Mouse (Mus musculus): Measurements from ENCODE around the gene Syvn1.

The Syvn1 gene

GRCm38 (mm10) chr19:6069851-6070250, 23.5 kb downstream of the Syvn1 start:
- DNase-seq, result no peak

DNA sequence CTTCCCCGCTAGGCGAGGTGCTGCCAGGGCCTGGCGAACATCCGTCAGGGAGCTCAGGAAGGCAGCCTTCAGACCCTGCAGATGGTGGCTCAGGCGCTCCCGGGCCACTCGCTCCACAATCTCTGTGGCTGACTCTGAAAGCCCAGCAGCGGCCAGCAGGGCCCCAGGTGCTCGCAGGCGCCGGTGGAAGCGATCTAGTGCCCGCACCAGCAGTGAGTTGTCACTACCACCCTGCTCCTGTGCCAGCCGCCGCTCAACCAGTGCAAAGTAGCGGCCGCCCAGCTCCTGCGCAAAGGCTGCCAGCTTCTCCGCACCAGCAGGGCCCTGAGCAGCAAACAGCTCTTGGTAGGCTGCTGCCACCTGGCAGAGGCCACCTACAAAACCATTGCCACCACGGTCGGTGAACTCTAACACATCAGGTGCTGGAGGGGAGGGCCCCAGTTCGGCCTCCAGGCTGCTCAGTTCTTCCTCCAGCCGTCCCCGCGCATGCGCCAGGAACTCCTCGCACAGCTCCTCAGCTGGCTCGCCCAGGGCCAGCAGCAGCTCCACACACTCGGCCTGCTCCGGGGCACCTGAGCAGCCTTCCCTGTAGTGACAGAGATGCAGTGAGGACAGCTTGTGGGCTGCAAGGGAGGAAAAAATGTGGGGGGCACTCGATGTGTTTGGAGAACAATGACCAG, 24.3 kb downstream of the Syvn1 start:
- no peak for DNase-seq

DNA sequence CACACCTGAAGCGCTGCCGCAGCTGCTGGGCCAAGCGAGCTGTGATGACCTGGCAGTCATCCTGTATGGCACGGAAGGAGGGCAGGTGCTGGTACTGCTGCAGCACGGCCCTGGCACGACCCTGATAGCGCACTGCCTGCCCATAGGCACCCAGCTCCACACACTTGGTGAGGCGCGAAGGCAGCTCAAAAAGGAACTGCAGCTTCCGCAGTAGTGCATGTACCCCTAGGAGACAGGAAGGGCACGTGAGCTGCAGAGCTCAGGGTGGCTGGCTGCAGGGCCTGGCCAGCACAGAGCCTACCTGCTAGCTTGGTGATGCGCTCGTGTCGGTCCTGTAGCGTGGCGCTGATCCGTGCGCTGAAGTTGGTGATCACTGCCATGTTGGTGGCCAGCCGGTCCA, 24.9 kb downstream of the Syvn1 start:
- no peak for DNase-seq

DNA sequence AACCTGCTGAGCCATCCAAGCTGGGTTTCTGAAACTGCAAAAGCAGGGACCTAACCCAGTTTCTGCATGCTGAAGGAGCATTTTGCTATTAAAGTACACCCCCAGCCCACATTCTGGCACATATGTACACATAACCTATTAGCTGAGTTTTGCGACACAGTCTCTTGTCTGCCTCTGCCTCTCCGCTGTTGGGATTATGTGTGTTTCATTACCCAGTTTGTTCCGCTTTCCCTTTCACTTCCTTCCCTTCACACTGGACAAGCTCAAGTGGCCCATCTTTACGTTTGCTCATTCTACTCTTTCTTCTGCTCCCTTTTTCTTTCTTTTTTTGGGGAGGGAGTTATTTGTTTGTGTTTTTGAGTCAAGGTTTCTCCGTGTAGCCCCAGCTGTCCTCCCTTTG, 27.5 kb downstream of the Syvn1 start:
- DNase-seq, result no peak

- peak; percentile 94 for DNase-seq
Observed at GRCm38 (mm10) chr19:6076564-6077393, 30.4 kb downstream of the Syvn1 start, which contains the start of gene Vps51. Vps51 (minus strand) TSS chr19:6077231.

DNA sequence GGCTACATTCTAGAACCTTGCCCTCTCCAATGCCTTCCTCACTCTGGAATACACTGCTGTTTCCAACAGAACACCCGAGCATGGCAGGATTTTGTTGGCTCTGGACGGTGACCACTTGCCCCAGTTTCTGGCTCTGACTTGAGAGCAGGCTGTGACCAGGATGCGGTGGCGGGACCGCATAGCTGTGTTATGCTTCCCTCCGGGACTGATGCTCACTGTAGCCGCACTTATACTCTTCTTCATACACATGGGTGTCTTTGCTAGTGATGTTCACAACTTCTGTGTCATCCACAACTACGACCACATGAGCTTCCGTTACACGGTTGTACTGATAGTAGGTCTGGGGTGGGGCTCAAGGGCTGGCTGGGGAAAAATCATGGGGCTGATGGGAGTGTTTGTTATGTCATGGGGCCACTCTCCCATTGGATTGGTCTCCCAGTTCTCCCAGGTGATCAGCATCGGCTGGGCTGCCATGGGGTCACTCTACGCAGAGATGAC, 33.7 kb downstream of the Syvn1 start, which contains the start of gene Tmem262:
Gene Tmem262 (plus strand): TSS at position 51 of the 498 bp plus-strand sequence.
- DNase-seq, result no peak

DNA sequence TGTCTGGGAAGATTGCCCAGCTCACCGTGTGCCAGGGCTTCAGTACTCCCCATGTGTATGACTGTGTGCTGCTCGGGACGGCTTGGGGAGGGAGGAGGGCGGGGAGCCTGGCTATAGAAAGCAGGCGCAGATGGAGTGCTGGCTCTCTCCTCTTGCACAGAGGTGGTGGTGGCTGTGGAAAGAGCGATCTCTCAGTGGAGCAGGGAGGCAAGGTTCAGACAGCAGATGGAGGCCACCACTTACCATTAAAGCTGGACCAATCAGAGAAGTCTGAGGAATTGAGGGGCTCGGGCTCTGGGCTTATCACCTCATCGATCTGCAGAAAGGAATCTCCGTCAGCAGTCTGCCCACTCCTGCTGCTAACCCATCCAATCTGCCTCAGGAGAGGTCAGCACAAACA, 35.8 kb downstream of the Syvn1 start, which contains the start of gene Gm28374:
Gene Gm28374 (minus strand): TSS at position 101 of the 400 bp plus-strand sequence.
- DNase-seq, result no peak

DNA sequence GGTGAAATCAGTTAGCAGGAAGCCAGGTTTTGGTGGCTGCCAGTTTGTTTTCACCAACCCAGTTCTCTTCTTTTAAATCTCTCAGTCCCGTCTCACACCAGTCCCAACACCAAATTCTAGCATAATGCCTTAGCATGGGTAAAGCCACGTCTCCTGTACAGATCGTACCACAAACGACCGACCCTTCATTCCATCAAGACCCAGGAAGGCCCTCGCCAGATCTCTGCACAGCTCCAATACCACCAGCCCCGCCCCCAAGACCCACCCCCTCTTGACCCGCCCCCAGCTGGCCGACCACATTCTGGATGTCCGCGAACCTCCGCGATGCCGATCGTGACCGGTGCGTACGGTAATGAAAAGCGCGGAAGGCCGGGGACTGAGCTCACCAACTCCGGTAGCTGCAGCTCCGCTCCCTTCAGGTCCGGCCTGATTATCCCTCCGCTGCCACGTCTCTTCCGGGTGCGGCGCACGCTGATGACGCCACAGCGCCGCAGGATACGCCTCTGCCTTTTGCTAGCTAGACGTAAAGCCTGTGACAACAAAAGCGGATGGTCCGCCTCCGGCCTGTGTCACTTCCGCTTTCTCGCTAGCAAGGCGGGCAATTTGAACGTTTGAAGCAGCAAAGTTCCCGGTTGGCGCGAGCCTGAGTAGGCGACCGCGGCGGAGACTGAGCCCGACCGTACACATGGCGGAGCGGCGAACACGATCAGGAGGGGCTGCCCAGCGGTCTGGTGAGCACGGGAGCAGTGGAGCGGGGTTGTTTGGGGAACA, 38.3 kb downstream of the Syvn1 start, which contains the start of the genes Zfpl1 and Cdca5:
Gene Zfpl1 (minus strand): TSS at position 479 of the 771 bp plus-strand sequence.
Gene Cdca5 (plus strand): TSS at position 506 of the 771 bp plus-strand sequence.
- DNase-seq, result peak; percentile 98

- DNase-seq, result peak; percentile 72
Observed at GRCm38 (mm10) chr19:6085417-6085879, 39.1 kb downstream of the Syvn1 start.

DNA sequence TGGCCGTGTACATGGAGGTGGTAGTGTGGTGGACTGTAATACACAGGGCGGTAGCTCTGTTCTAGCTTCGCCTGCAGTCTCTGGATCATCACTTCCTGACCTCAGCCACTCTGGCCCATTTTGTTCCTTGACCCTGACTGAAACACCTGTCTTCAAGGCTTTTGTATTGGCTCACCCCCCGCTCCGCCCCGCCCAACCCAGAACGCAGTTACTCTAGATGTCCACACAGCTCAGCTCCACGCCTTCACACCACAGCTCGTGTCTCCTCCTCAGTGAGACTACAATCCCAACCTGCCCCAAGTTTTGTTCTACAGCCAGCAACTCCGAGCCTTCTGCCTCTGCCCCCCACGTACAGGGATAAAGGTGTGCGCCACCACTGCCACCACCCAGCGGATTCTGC, 42.5 kb downstream of the Syvn1 start:
- no peak for DNase-seq

DNA sequence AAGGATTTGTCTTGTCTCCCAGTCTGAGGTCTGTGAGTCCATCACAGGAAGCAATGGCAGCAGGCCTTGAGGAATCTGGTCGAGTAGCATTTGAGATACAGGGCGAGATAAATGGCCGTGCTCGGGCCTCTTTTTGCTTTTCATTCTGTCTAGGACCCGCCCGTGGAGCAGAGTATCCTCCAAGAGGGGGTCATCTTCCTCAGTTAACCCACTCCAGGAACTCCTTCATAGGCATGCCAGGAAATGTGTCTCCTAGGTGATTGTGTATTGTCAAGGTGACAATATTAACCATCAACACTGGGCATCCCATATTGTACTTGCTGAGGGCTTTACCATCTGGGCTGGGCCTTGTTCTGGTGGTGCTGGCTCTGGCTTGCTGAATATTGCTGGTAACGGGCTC, 47.7 kb downstream of the Syvn1 start, which contains the start of gene AC131692.1:
Gene AC131692.1 (plus strand): TSS at position 301 of the 400 bp plus-strand sequence.
- no peak for DNase-seq

DNA sequence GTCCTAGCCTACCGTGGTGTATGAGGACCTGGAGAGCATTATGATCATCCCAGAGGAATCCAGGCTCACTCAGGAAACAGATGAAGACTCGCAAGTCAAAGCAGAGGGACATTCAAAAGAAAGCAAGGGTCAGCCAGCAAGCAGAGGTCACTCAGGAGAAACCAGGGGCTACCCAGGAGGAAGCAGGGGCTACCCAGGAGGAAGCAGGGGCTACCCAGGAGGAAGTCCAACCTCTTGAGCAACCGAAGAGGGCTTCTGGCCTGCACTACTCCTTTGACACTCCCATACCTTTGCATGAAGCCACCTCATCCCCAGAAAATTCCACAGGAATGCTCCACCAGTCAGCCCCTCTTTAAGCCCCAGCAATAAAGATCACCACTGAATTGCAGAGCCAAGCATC, 51.5 kb downstream of the Syvn1 start:
- DNase-seq, result no peak

DNA sequence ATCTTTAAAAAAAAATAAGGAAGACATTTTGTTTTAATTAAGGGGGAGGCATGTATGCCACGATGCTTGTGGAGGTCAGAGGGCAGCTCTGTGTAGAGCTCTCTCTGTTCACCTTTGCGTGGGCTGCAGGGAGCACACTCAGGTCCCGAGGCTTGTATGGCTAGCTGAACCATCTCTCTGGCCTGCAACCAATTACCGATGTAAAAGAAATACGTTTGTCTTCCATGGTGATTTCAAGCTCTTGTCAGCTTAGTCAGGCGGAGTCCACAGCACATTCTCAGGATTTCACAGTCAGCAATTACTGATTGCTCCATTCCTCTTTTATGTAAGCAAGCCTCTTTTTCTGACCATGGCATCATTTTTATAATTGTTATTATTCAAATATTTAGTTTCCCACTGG, 54.8 kb downstream of the Syvn1 start:
- no peak for DNase-seq

- no peak for DNase-seq
Observed at GRCm38 (mm10) chr19:6102169-6102853, 55.9 kb downstream of the Syvn1 start.

Data from lung, postnatal 36 days (tissue).